Mouse (Mus musculus) MEL (cell line): Measurements from ENCODE around the gene Maco1. TPM values are rescaled to one million over a fixed set of nuclear protein-coding genes. Genes with fewer than 3 reads are reported as not detected.

Experiments used
- DNase-seq: peaks from one replicate; pipeline ENCODE4 v3.0.0; 2011; ENCODE audit warnings: low read depth, low spot score
- H3K27ac ChIP-seq: 2 replicates; pipeline ENCODE4 v1.5.1; 2012; ENCODE audit warnings: low read depth, mild to moderate bottlenecking, control low read depth, low read length, moderate library complexity; ENCODE audit not compliant: control insufficient read depth
- H3K27me3 ChIP-seq, 2 experiments: fragments of 150-350 bp in 1 of 2; sonication (generic) in 1 of 2; 2 replicates each; pipeline ENCODE4 v1.6.1; 2012; ENCODE audit warnings: low read length in 2 of 2, mild to moderate bottlenecking in 2 of 2, improper control_type of control experiment in 1 of 2, moderate library complexity in 1 of 2; ENCODE audit not compliant: insufficient read depth in 2 of 2, control insufficient read depth in 1 of 2
- H3K36me3 ChIP-seq, 2 experiments: 2 replicates each; pipeline ENCODE4 v1.6.1; 2012 to 2014; ENCODE audit warnings: low read length in 2 of 2, improper control_type of control experiment in 1 of 2, inconsistent platforms in 1 of 2, mild to moderate bottlenecking in 1 of 2; ENCODE audit not compliant: insufficient read depth in 2 of 2, control insufficient read depth in 1 of 2
- H3K4me1 ChIP-seq, 2 experiments: fragments of 150-350 bp in 1 of 2; sonication (generic) in 1 of 2; 2 replicates each; pipeline ENCODE4 v1.6.1; 2012; ENCODE audit warnings: low read length in 2 of 2, improper control_type of control experiment in 1 of 2, mild to moderate bottlenecking in 1 of 2; ENCODE audit not compliant: insufficient read depth in 2 of 2, control insufficient read depth in 1 of 2
- H3K4me3 ChIP-seq, 2 experiments: fragments of 150-350 bp in 1 of 2; sonication (generic) in 1 of 2; 2 replicates each; pipeline ENCODE4 v1.5.1; 2012; ENCODE audit warnings: low read depth in 2 of 2, low read length in 2 of 2, mild to moderate bottlenecking in 2 of 2, moderate library complexity in 2 of 2, control low read depth in 1 of 2, improper control_type of control experiment in 1 of 2; ENCODE audit not compliant: control insufficient read depth in 1 of 2, insufficient read depth in 1 of 2
- H3K79me2 ChIP-seq: 2 replicates; pipeline ENCODE4 v1.6.1; 2012; ENCODE audit warnings: mild to moderate bottlenecking, low read length, moderate library complexity; ENCODE audit not compliant: control insufficient read depth, poor library complexity, insufficient read depth
- H3K9ac ChIP-seq: 2 replicates; pipeline ENCODE4 v1.6.1; 2012; ENCODE audit warnings: low read depth, mild to moderate bottlenecking, control low read depth, low read length, moderate library complexity; ENCODE audit not compliant: control insufficient read depth, poor library complexity, severe bottlenecking
- H3K9me3 ChIP-seq: fragments of 150-350 bp; sonication (generic); replicated peaks from 2 replicates; pipeline ENCODE4 v1.6.1; 2012; ENCODE audit warnings: mild to moderate bottlenecking, low read length, improper control_type of control experiment, moderate library complexity; ENCODE audit not compliant: insufficient read depth
- BHLHE40 ChIP-seq: IDR thresholded peaks from 2 replicates; pipeline ENCODE4 v1.6.1; 2012; ENCODE audit warnings: low read depth, mild to moderate bottlenecking, inconsistent platforms, low read length, improper control_type of control experiment, borderline replicate concordance
- CHD1 ChIP-seq: IDR thresholded peaks from 2 replicates; pipeline ENCODE4 v1.6.1; 2012; ENCODE audit warnings: low read depth, mild to moderate bottlenecking, inconsistent platforms, low read length, improper control_type of control experiment
- CHD2 ChIP-seq: IDR thresholded peaks from 2 replicates; pipeline ENCODE4 v1.6.1; 2011; ENCODE audit warnings: low read length, improper control_type of control experiment
- CTCF ChIP-seq, 3 experiments: IDR thresholded peaks in 2 of 3; conservative IDR thresholded peaks in 1 of 3; 2 replicates each; pipeline ENCODE4 v1.5.1; 2011 to 2012; ENCODE audit warnings: low read length in 3 of 3, low read depth in 2 of 3, mild to moderate bottlenecking in 2 of 3, improper control_type of control experiment in 1 of 3, inconsistent platforms in 1 of 3, mixed read lengths in 1 of 3, moderate library complexity in 1 of 3; ENCODE audit not compliant: control insufficient read depth in 1 of 3, insufficient read depth in 1 of 3, poor library complexity in 1 of 3, severe bottlenecking in 1 of 3
- E2F4 ChIP-seq: IDR thresholded peaks from 2 replicates; pipeline ENCODE4 v1.6.1; 2011; ENCODE audit warnings: low read depth, low read length, improper control_type of control experiment, borderline replicate concordance
- ELF1 ChIP-seq: IDR thresholded peaks from 2 replicates; pipeline ENCODE4 v1.6.1; 2014; ENCODE audit warnings: low read depth, mild to moderate bottlenecking, inconsistent platforms, low read length, improper control_type of control experiment, moderate library complexity
- ETS1 ChIP-seq: IDR thresholded peaks from 2 replicates; pipeline ENCODE4 v1.6.1; 2012; ENCODE audit warnings: low read depth, mild to moderate bottlenecking, inconsistent platforms, low read length, improper control_type of control experiment, moderate library complexity
- GATA1 ChIP-seq: IDR thresholded peaks from 2 replicates; pipeline ENCODE4 v1.6.1; 2011; ENCODE audit warnings: low read depth, low read length, improper control_type of control experiment
- JUND ChIP-seq: IDR thresholded peaks from 2 replicates; pipeline ENCODE4 v1.6.1; 2011; ENCODE audit warnings: low read depth, mild to moderate bottlenecking, improper control_type of control experiment, low read length
- KAT2A ChIP-seq: conservative IDR thresholded peaks from 2 replicates; pipeline ENCODE4 v1.6.1; 2012; ENCODE audit warnings: low read depth, low read length, improper control_type of control experiment, inconsistent platforms
- MAFK ChIP-seq: IDR thresholded peaks from 2 replicates; pipeline ENCODE4 v1.6.1; 2011; ENCODE audit warnings: low read depth, mild to moderate bottlenecking, low read length, improper control_type of control experiment, borderline replicate concordance
- MXI1 ChIP-seq: IDR thresholded peaks from 2 replicates; pipeline ENCODE4 v1.6.1; 2011; ENCODE audit warnings: mild to moderate bottlenecking, low read depth, low read length, improper control_type of control experiment
- MYC ChIP-seq: IDR thresholded peaks from 2 replicates; pipeline ENCODE4 v1.6.1; 2011; ENCODE audit warnings: low read depth, mild to moderate bottlenecking, low read length, improper control_type of control experiment, moderate library complexity
- POLR2A ChIP-seq, 2 experiments: IDR thresholded peaks; 2 replicates each; pipeline ENCODE4 v1.6.1; 2011 to 2012; ENCODE audit warnings: low read length in 2 of 2, mild to moderate bottlenecking in 2 of 2, control low read depth in 1 of 2, improper control_type of control experiment in 1 of 2, low read depth in 1 of 2, moderate library complexity in 1 of 2; ENCODE audit not compliant: control insufficient read depth in 1 of 2, insufficient read depth in 1 of 2, poor library complexity in 1 of 2
- POLR2AphosphoS2 ChIP-seq: IDR thresholded peaks from 2 replicates; pipeline ENCODE4 v1.6.1; 2011; ENCODE audit warnings: low read length, improper control_type of control experiment
- POLR2AphosphoS5 ChIP-seq: IDR thresholded peaks from 2 replicates; pipeline ENCODE4 v1.6.1; 2012; ENCODE audit warnings: low read depth, borderline replicate concordance, mild to moderate bottlenecking, inconsistent platforms, low read length, moderate library complexity, mixed read lengths
- RAD21 ChIP-seq: IDR thresholded peaks from 2 replicates; pipeline ENCODE4 v1.6.1; 2011; ENCODE audit warnings: mild to moderate bottlenecking, low read depth, low read length, improper control_type of control experiment
- SIN3A ChIP-seq: IDR thresholded peaks from 2 replicates; pipeline ENCODE4 v1.6.1; 2012; ENCODE audit warnings: low read length, improper control_type of control experiment, inconsistent platforms
- SMC3 ChIP-seq: IDR thresholded peaks from 2 replicates; pipeline ENCODE4 v1.6.1; 2011; ENCODE audit warnings: low read depth, low read length, improper control_type of control experiment
- TAL1 ChIP-seq: IDR thresholded peaks from 2 replicates; pipeline ENCODE4 v1.6.1; 2012; ENCODE audit warnings: mild to moderate bottlenecking, inconsistent platforms, low read length, moderate library complexity, mixed read lengths
- TCF12 ChIP-seq: IDR thresholded peaks from 2 replicates; pipeline ENCODE4 v1.6.1; 2014; ENCODE audit warnings: low read depth, mild to moderate bottlenecking, inconsistent platforms, low read length, improper control_type of control experiment, moderate library complexity
- UBTF ChIP-seq: IDR thresholded peaks from 2 replicates; pipeline ENCODE4 v1.6.1; 2012; ENCODE audit warnings: low read depth, mild to moderate bottlenecking, inconsistent platforms, low read length, improper control_type of control experiment, moderate library complexity, borderline replicate concordance; ENCODE audit not compliant: insufficient read depth
- USF2 ChIP-seq, 2 experiments: IDR thresholded peaks; 2 replicates each; pipeline ENCODE4 v1.6.1; 2011 to 2012; ENCODE audit warnings: improper control_type of control experiment in 2 of 2, low read length in 2 of 2, borderline replicate concordance in 1 of 2, inconsistent platforms in 1 of 2, low read depth in 1 of 2, mild to moderate bottlenecking in 1 of 2; ENCODE audit not compliant: insufficient read depth in 1 of 2
- ZC3H11A ChIP-seq: IDR thresholded peaks from 2 replicates; pipeline ENCODE4 v1.6.1; 2012; ENCODE audit warnings: low read depth, mild to moderate bottlenecking, inconsistent platforms, low read length, improper control_type of control experiment
- ZKSCAN1 ChIP-seq: IDR thresholded peaks from 2 replicates; pipeline ENCODE4 v1.6.1; 2012; ENCODE audit warnings: low read depth, mild to moderate bottlenecking, inconsistent platforms, low read length, improper control_type of control experiment, moderate library complexity
- ZMIZ1 ChIP-seq: IDR thresholded peaks from 2 replicates; pipeline ENCODE4 v1.6.1; 2012; ENCODE audit warnings: low read depth, mild to moderate bottlenecking, inconsistent platforms, low read length, improper control_type of control experiment, moderate library complexity
- ZNF384 ChIP-seq: IDR thresholded peaks from 2 replicates; pipeline ENCODE4 v1.6.1; 2012; ENCODE audit warnings: low read depth, mild to moderate bottlenecking, inconsistent platforms, low read length, improper control_type of control experiment
- polyA plus RNA-seq, 2 experiments: library from polyadenylated mRNA; stranded (reverse) in 1 of 2; unstranded in 1 of 2; fragments of >175 nt in 1 of 2; fragments of >200 nt in 1 of 2; gene quantifications; 2 replicates each; pipeline versions ENCODE4 v1.2.1 to v1.2.4; 2012; ENCODE audit warnings: low replicate concordance in 2 of 2, low read depth in 1 of 2; ENCODE audit not compliant: insufficient read length in 2 of 2, insufficient read depth in 1 of 2, missing spikeins in 1 of 2
- total RNA-seq: library from RNA; depleted of rRNA; stranded (reverse); fragments of 300-350 nt; gene quantifications from 2 replicates; pipeline ENCODE4 v1.2.3, GENCODE M21; 2012

Maco1 gene
- total and polyA plus RNA-seq, 3 experiments = 22.2 to 35.9 TPM; not detected in 1

- Histone ChIP-seq H3K36me3 (no peaks in the 10 kb centered on the region), H3K79me2 (no peaks in the 10 kb centered on the region), H3K27me3 (no peaks in the 10 kb centered on the region), H3K4me1 (peaks cover 0 to 4% of the 10 kb centered on the region in 2 experiments; a peak in 1 of 4 replicates), H3K9me3 (no peaks in the 10 kb centered on the region), H3K27ac (no peak overlapping the region), H3K9ac (no peak overlapping the region), H3K4me3 (no peak overlapping the region)
- no peak for TF ChIP-seq CHD1
- TF ChIP-seq USF2 (IDR thresholded peaks at IDR 0.05; ENCODE audit: borderline replicate concordance in 1 of 2, insufficient read depth in 1 of 2, low read depth in 1 of 2, low read length in 2 of 2) = no peak
- no peak for TF ChIP-seq UBTF
- TF ChIP-seq SMC3 = peak; percentile 77
- TF ChIP-seq ZNF384 = peak; percentile 70
- no peak for TF ChIP-seq JUND
- no peak for TF ChIP-seq TAL1
- no peak for TF ChIP-seq ZKSCAN1
- peak; percentile 31; the same call in 1 of the 2 replicates for TF ChIP-seq GATA1
- TF ChIP-seq MAFK = no peak
- no peak for TF ChIP-seq MYC
- TF ChIP-seq RAD21 = peak; percentile 61
- TF ChIP-seq ETS1 = no peak
- TF ChIP-seq CTCF (IDR thresholded peaks at IDR 0.05 in 2 of 3, conservative IDR thresholded peaks at IDR 0.05 in 1 of 3; ENCODE audit: control insufficient read depth in 1 of 3, insufficient read depth in 1 of 3, low read depth in 2 of 3, low read length in 3 of 3, poor library complexity in 1 of 3, severe bottlenecking in 1 of 3) = peak; percentile 61 to 87 (median 85)
- TF ChIP-seq SIN3A = peak; percentile 14; the same call in 1 of the 2 replicates
- no peak for TF ChIP-seq TCF12
- TF ChIP-seq ZC3H11A = peak; percentile 59
- no peak for TF ChIP-seq ELF1
- peak; percentile 83 for DNase-seq
Measured at GRCm38 (mm10) chr4:134793213-134793956, 59.8 kb downstream of the Maco1 start.

- TF ChIP-seq SIN3A = no peak
- no peak for TF ChIP-seq ELF1
- TF ChIP-seq CHD2 = no peak
- no peak for TF ChIP-seq MXI1
- TF ChIP-seq BHLHE40 = no peak
- TF ChIP-seq JUND = no peak
- TF ChIP-seq UBTF = no peak
- no peak for TF ChIP-seq MYC
- TF ChIP-seq KAT2A = no peak
- no peak for TF ChIP-seq ZKSCAN1
- TF ChIP-seq USF2 (IDR thresholded peaks at IDR 0.05; ENCODE audit: borderline replicate concordance in 1 of 2, insufficient read depth in 1 of 2, low read depth in 1 of 2, low read length in 2 of 2) = no peak
- TF ChIP-seq SMC3 = no peak
- no peak for TF ChIP-seq E2F4
- no peak for TF ChIP-seq POLR2A (IDR thresholded peaks at IDR 0.05; ENCODE audit: control insufficient read depth in 1 of 2, insufficient read depth in 1 of 2, low read depth in 1 of 2, low read length in 2 of 2, poor library complexity in 1 of 2)
- no peak for TF ChIP-seq ZMIZ1
- TF ChIP-seq POLR2AphosphoS2 = no peak
- TF ChIP-seq GATA1 = no peak
- no peak for TF ChIP-seq POLR2AphosphoS5
- H3K9ac ChIP-seq = no peak overlapping the region
- H3K9me3 ChIP-seq = no peaks in the 10 kb centered on the region
- peaks cover 0 to under 1% of the 10 kb centered on the region in 2 experiments; a peak in 2 of 4 replicates for H3K36me3 ChIP-seq
- no peak overlapping the region for H3K27ac ChIP-seq
- H3K4me1 ChIP-seq = peaks cover 0 to 4% of the 10 kb centered on the region in 2 experiments; a peak in 1 of 4 replicates
- DNase-seq = no peak
- no peaks in the 10 kb centered on the region for H3K79me2 ChIP-seq
- no peaks in the 10 kb centered on the region for H3K27me3 ChIP-seq
- H3K4me3 ChIP-seq = no peak overlapping the region
Measured at GRCm38 (mm10) chr4:134791731-134792130, 61.4 kb downstream of the Maco1 start.
